Mouse (Mus musculus) 3134 (cell line): ENCODE measurements around the gene Golph3l.
"Not testable (repeated sequence)": the region's sequence is repeated elsewhere in the genome, so short reads cannot be mapped to it uniquely, and the experiment has no call there.

ENCODE experiments used
- DNase-seq: peaks from one replicate; pipeline ENCODE4 v3.0.0-alpha.2; 2011; ENCODE audit warnings: low spot score; ENCODE audit not compliant: insufficient read length; ENCODE audit errors: extremely low read depth

Gene Golph3l

GRCm38 (mm10) chr3:95623991-95624515, 35.3 kb downstream of the Golph3l start:
- not testable (repeated sequence) for DNase-seq

- DNase-seq, result peak; percentile 96
Measured at GRCm38 (mm10) chr3:95624628-95625503, 36.1 kb downstream of the Golph3l start, which contains the start of gene Ensa. Gene Ensa, plus strand, starts transcription at chr3:95624993.

- DNase-seq, result no peak
Measured at GRCm38 (mm10) chr3:95627763-95628162, 39.0 kb downstream of the Golph3l start.

GRCm38 (mm10) chr3:95629755-95630154, 41.0 kb downstream of the Golph3l start:
- DNase-seq, result peak; percentile 33

GRCm38 (mm10) chr3:95630856-95631255, 42.1 kb downstream of the Golph3l start:
- DNase-seq, result no peak

- DNase-seq, result no peak
Measured at GRCm38 (mm10) chr3:95631304-95631703, 42.6 kb downstream of the Golph3l start.

GRCm38 (mm10) chr3:95632648-95633588, 44.2 kb downstream of the Golph3l start:
- no peak for DNase-seq

GRCm38 (mm10) chr3:95635636-95636035, 46.9 kb downstream of the Golph3l start:
- DNase-seq, result no peak

- DNase-seq, result no peak
Measured at GRCm38 (mm10) chr3:95636072-95636471, 47.3 kb downstream of the Golph3l start.

- DNase-seq, result no peak
Measured at GRCm38 (mm10) chr3:95639694-95640093, 51.0 kb downstream of the Golph3l start.

- no peak for DNase-seq
Measured at GRCm38 (mm10) chr3:95643097-95643496, 54.4 kb downstream of the Golph3l start.

GRCm38 (mm10) chr3:95645313-95646235, 56.8 kb downstream of the Golph3l start:
- no peak for DNase-seq

- no peak for DNase-seq
Measured at GRCm38 (mm10) chr3:95648016-95648415, 59.3 kb downstream of the Golph3l start.

GRCm38 (mm10) chr3:95650276-95651032, 61.7 kb downstream of the Golph3l start:
- peak; percentile 87 for DNase-seq

- DNase-seq, result no peak
Measured at GRCm38 (mm10) chr3:95651033-95651373, 62.3 kb downstream of the Golph3l start.

GRCm38 (mm10) chr3:95651391-95652203, 62.9 kb downstream of the Golph3l start:
- DNase-seq, result peak; percentile 42

GRCm38 (mm10) chr3:95652204-95652811, 63.6 kb downstream of the Golph3l start:
- DNase-seq, result no peak

- DNase-seq, result no peak
Measured at GRCm38 (mm10) chr3:95652871-95653270, 64.1 kb downstream of the Golph3l start.
